Mouse (Mus musculus) stomach, postnatal 0 days (tissue): ENCODE measurements around the gene Nelfb.

Experiments
- CTCF ChIP-seq: IDR thresholded peaks from 2 replicates; pipeline ENCODE4 v1.5.1; 2016; ENCODE audit warnings: antibody characterized with exemption, low read depth, mild to moderate bottlenecking, moderate library complexity
- EP300 ChIP-seq: optimal IDR thresholded peaks from 2 replicates; pipeline ENCODE3; 2016; ENCODE audit warnings: antibody characterized with exemption

DNA sequence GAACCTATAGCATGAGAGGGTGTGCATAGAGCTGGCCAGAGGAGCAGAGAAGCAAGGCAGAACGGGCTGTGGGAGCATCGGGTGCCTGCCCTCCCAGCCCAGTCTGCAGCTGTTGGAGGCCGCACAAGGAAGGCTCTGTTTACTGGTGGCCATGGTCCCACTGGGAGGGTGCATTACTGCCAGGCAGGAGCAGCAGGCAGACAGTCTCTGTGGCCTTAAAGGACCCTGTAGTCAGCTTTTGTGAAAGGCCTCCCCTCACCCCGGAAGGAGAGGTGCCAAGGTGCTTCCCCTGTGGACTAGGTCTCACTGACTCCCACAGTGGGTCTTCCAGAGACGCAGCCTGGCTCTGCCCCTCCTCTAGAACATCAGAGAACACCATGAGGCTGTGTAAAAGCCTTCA lies 15.6 kb upstream of the Nelfb start:
- TF ChIP-seq CTCF (no peak), EP300 (no peak)
